Mouse (Mus musculus): ENCODE results near the gene Ccdc110. TPM values are rescaled to one million over a fixed set of nuclear protein-coding genes. Genes with fewer than 3 reads are reported as not detected.
A peak's percentile ranks its signal among the peaks of the same experiment; 100 is the strongest.

The Ccdc110 gene
- polyA plus RNA-seq, 1 experiment from 2014 or later, result not detected

GRCm38 (mm10) chr8:45950622-45951021, 16.2 kb downstream of the Ccdc110 start:
- no peaks in the 10 kb centered on the region for H3K36me3 ChIP-seq (ENCODE audit: insufficient read depth, low read length)
- H3K9me3 ChIP-seq (replicated peaks; ENCODE audit: low read length), result no peaks in the 10 kb centered on the region
- TF ChIP-seq CTCF (IDR thresholded peaks at IDR 0.05; ENCODE audit: low read depth), result no peak
- DNase-seq (ENCODE audit: low spot score) (no peak), ATAC-seq (replicated peaks; ENCODE audit: low FRiP score, low read depth) (no peak)
- no peak overlapping the region for H3K4me2 ChIP-seq (ENCODE audit: low read length)
- H3K27ac ChIP-seq, result no peak overlapping the region
- no peak overlapping the region for H3K4me3 ChIP-seq (replicated peaks; ENCODE audit: low read depth, low read length)
- no peaks in the 10 kb centered on the region for H3K27me3 ChIP-seq (ENCODE audit: insufficient read depth, low read length)
- no peaks in the 10 kb centered on the region for H3K4me1 ChIP-seq (replicated peaks; ENCODE audit: insufficient read depth, low read length)
- H3K9ac ChIP-seq (ENCODE audit: low read depth, low read length), result no peak overlapping the region
- WGBS, result 35% methylated on average over 2 of the region's 2 CpGs

DNA sequence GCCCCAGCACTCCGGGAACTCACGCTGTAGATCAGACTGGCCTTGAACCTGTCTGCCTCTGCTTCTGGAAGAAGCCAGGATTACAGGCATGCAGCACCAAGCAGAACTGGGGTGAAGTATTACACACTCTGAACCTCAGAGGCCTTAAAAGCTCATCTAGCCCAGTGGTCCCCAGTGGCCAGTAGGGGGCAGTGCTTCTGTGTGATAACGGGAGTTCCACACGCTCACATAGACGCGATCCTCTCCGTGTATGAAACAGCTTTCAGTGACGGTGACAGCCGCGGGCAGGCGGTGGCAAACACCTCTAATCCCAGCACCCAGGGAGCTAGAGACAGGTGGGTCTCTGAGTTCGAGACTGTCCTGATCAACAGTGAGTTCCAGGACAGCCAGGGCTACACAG, 36.5 kb downstream of the Ccdc110 start:
- Histone ChIP-seq H3K4me2 (ENCODE audit: low read length) (no peak overlapping the region), H3K4me3 (replicated peaks; ENCODE audit: low read depth, low read length) (no peak overlapping the region), H3K9me3 (replicated peaks; ENCODE audit: low read length) (no peaks in the 10 kb centered on the region), H3K27me3 (ENCODE audit: insufficient read depth, low read length) (no peaks in the 10 kb centered on the region), H3K27ac (no peak overlapping the region), H3K36me3 (ENCODE audit: insufficient read depth, low read length) (no peaks in the 10 kb centered on the region), H3K9ac (ENCODE audit: low read depth, low read length) (no peak overlapping the region), H3K4me1 (replicated peaks; ENCODE audit: insufficient read depth, low read length) (no peaks in the 10 kb centered on the region)
- no peak for DNase-seq (ENCODE audit: low spot score)
- peak; percentile 18; the same call in 1 of the 2 replicates for TF ChIP-seq CTCF (IDR thresholded peaks at IDR 0.05; ENCODE audit: low read depth)
- ATAC-seq (replicated peaks; ENCODE audit: low FRiP score, low read depth), result no peak
- WGBS, result 95% methylated on average over 12 of the region's 12 CpGs

- Histone ChIP-seq H3K9me3 (replicated peaks; ENCODE audit: low read length) (no peaks in the 10 kb centered on the region), H3K4me1 (replicated peaks; ENCODE audit: insufficient read depth, low read length) (0 out of 2 replicates have a peak, but pooled peaks cover 3% of the 10 kb centered on the region), H3K36me3 (ENCODE audit: insufficient read depth, low read length) (0 out of 2 replicates have a peak, but pooled peaks cover 4% of the 10 kb centered on the region), H3K9ac (ENCODE audit: low read depth, low read length) (no peak overlapping the region), H3K27me3 (ENCODE audit: insufficient read depth, low read length) (no peaks in the 10 kb centered on the region), H3K27ac (no peak overlapping the region), H3K4me2 (ENCODE audit: low read length) (peak overlapping the region; percentile 83), H3K4me3 (replicated peaks; ENCODE audit: low read depth, low read length) (no peak overlapping the region)
- DNase-seq (ENCODE audit: low spot score) (no peak), ATAC-seq (replicated peaks; ENCODE audit: low FRiP score, low read depth) (no peak)
- TF ChIP-seq CTCF (IDR thresholded peaks at IDR 0.05; ENCODE audit: low read depth), result no peak
- WGBS, result 58% methylated on average over 8 of the region's 8 CpGs
These were observed 39.6 kb downstream of the Ccdc110 start for GRCm38 (mm10) chr8:45973988-45974505.

DNA sequence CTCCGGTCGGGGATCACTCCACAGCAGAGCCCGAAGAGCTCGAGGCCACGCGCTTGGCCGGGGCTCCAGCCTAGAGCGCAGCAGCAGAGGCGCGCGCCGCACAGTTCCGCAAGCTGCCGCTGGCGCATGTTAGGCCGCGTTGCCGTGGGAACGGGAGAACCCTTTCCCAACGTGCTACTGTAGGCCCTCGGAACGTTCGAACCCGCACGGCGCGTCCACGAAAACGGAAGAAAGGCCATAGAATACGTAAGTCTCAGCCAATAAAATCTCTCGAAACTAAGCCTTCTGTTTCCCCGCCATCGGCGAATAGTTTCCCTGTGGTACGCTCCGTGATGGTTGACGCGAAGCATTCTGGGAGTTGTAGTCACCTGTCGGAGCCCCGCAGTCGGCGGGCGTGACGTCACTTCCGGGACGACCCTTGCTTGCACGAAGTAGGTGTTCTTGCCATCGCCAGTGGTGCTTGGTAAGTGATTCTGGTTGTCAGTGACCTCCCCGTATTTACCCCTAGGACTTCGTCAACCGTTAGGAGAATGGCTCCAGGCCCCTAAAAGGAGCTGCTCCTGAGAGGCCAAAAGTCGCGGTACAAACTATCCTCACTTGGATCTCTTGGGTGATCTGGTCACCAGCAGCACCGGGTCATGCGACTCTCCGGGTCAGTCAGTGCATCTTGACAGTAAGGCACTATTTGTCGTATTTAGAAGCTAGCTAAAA, 40.9 kb downstream of the Ccdc110 start, which contains the start of the genes 1700029J07Rik and Ufsp2:
Gene 1700029J07Rik, minus strand, starts transcription at position 127 of the 711 bp plus-strand sequence.
Gene Ufsp2, plus strand, starts transcription at position 403 of the 711 bp plus-strand sequence.
- Histone ChIP-seq H3K9me3 (replicated peaks; ENCODE audit: low read length) (no peaks in the 10 kb centered on the region), H3K36me3 (ENCODE audit: insufficient read depth, low read length) (0 out of 2 replicates have a peak, but pooled peaks cover 4% of the 10 kb centered on the region), H3K27me3 (ENCODE audit: insufficient read depth, low read length) (no peaks in the 10 kb centered on the region), H3K4me3 (replicated peaks; ENCODE audit: low read depth, low read length) (peak within 1 kb of the TSS; percentile 66), H3K4me1 (replicated peaks; ENCODE audit: insufficient read depth, low read length) (0 out of 2 replicates have a peak, but pooled peaks cover 3% of the 10 kb centered on the region), H3K9ac (ENCODE audit: low read depth, low read length) (peak within 1 kb of the TSS; percentile 47), H3K4me2 (ENCODE audit: low read length) (peak within 1 kb of the TSS; percentile 83), H3K27ac (peak within 1 kb of the TSS; percentile 79)
- under 1% methylated on average over 57 of the region's 57 CpGs for WGBS
- peak; percentile 99 for DNase-seq (ENCODE audit: low spot score)
- peak; percentile 99 for ATAC-seq (replicated peaks; ENCODE audit: low FRiP score, low read depth)
- peak; percentile 34; the same call in 1 of the 2 replicates for TF ChIP-seq CTCF (IDR thresholded peaks at IDR 0.05; ENCODE audit: low read depth)

- ATAC-seq (replicated peaks; ENCODE audit: low FRiP score, low read depth), result no peak
- DNase-seq (ENCODE audit: low spot score), result peak; percentile 15
- no peak for TF ChIP-seq CTCF (IDR thresholded peaks at IDR 0.05; ENCODE audit: low read depth)
- H3K4me2 ChIP-seq (ENCODE audit: low read length), result peak overlapping the region; percentile 83
- 60% methylated on average over 11 of the region's 11 CpGs for WGBS
- peak overlapping the region; percentile 66 for H3K4me3 ChIP-seq (replicated peaks; ENCODE audit: low read depth, low read length)
- peaks cover 7% of the 10 kb centered on the region; the same call in 1 of the 2 replicates for H3K36me3 ChIP-seq (ENCODE audit: insufficient read depth, low read length)
- 0 out of 2 replicates have a peak, but pooled peaks cover 3% of the 10 kb centered on the region for H3K4me1 ChIP-seq (replicated peaks; ENCODE audit: insufficient read depth, low read length)
- H3K27ac ChIP-seq, result no peak overlapping the region
- H3K27me3 ChIP-seq (ENCODE audit: insufficient read depth, low read length), result no peaks in the 10 kb centered on the region
- H3K9ac ChIP-seq (ENCODE audit: low read depth, low read length), result peak overlapping the region; percentile 47
- no peaks in the 10 kb centered on the region for H3K9me3 ChIP-seq (replicated peaks; ENCODE audit: low read length)
These were observed 41.5 kb downstream of the Ccdc110 start for GRCm38 (mm10) chr8:45975837-45976468.

- Histone ChIP-seq H3K27ac (no peak overlapping the region), H3K27me3 (ENCODE audit: insufficient read depth, low read length) (no peaks in the 10 kb centered on the region), H3K4me2 (ENCODE audit: low read length) (no peak overlapping the region), H3K4me3 (replicated peaks; ENCODE audit: low read depth, low read length) (no peak overlapping the region), H3K36me3 (ENCODE audit: insufficient read depth, low read length) (peaks cover 17% of the 10 kb centered on the region), H3K4me1 (replicated peaks; ENCODE audit: insufficient read depth, low read length) (no peaks in the 10 kb centered on the region), H3K9ac (ENCODE audit: low read depth, low read length) (no peak overlapping the region), H3K9me3 (replicated peaks; ENCODE audit: low read length) (no peaks in the 10 kb centered on the region)
- no peak for TF ChIP-seq CTCF (IDR thresholded peaks at IDR 0.05; ENCODE audit: low read depth)
- WGBS, result 62% methylated on average over 3 of the region's 3 CpGs
- DNase-seq (ENCODE audit: low spot score) (no peak), ATAC-seq (replicated peaks; ENCODE audit: low FRiP score, low read depth) (no peak)
These were observed 52.2 kb downstream of the Ccdc110 start for GRCm38 (mm10) chr8:45986665-45987064.

Measured in kidney, postnatal 0 days (tissue).